8 mouse cellular contexts compared by ENCODE assay signal in genomic region chr12:25099563-25100408, GRCm38 (mm10). TPM values are rescaled to one million over a fixed set of nuclear protein-coding genes. Genes with fewer than 3 reads are reported as not detected.
DNase-seq lines count a peak whose midpoint lies in the region; ATAC-seq and TF ChIP-seq lines count a peak whose summit lies in the region.

No protein-coding gene starts in this region.

- no peaks in the 10 kb centered on the region for H3K4me1 ChIP-seq in heart, adult 2 months (ENCODE audit: control insufficient read depth, insufficient read depth, low read length)
- H3K4me1 ChIP-seq in kidney, adult 2 months (ENCODE audit: control insufficient read depth, insufficient read depth, low read length), result peaks cover 2% of the 10 kb centered on the region; the same call in 1 of the 2 replicates
- H3K4me1 ChIP-seq in lung, embryonic 14.5 days (ENCODE audit: insufficient read depth), result peaks cover 12% of the 10 kb centered on the region; the same call in 1 of the 2 replicates

- TF ChIP-seq EP300 in heart, adult 2 months (IDR thresholded peaks at IDR 0.05; ENCODE audit: insufficient read depth, low read depth, low read length), result no peak

- TF ChIP-seq POLR2A in heart, adult 2 months (IDR thresholded peaks at IDR 0.05; ENCODE audit: insufficient read depth, low read depth, low read length), result 0 out of 2 replicates have a peak, but pooled peaks have one; percentile 33
- TF ChIP-seq POLR2A in kidney, adult 2 months (IDR thresholded peaks at IDR 0.05; ENCODE audit: low read depth, low read length), result no peak

- H3K9me3 ChIP-seq in lung, embryonic 14.5 days (ENCODE audit: low read depth, low read length), result no peaks in the 10 kb centered on the region

- peak overlapping the region; percentile 69 for H3K4me2 ChIP-seq in lung, embryonic 14.5 days

- H3K36me3 ChIP-seq in heart, adult 2 months (ENCODE audit: control insufficient read depth, insufficient read depth, low read length), result no peaks in the 10 kb centered on the region
- no peaks in the 10 kb centered on the region for H3K36me3 ChIP-seq in kidney, adult 2 months (ENCODE audit: control insufficient read depth, insufficient read depth, low read length)
- H3K36me3 ChIP-seq in lung, embryonic 14.5 days (ENCODE audit: insufficient read depth), result no peaks in the 10 kb centered on the region

- H3K4me3 ChIP-seq in heart, adult 2 months, result peak overlapping the region; percentile 63
- peak overlapping the region; percentile 53 for H3K4me3 ChIP-seq in kidney, adult 2 months (ENCODE audit: insufficient read depth, low read depth, low read length)
- peak overlapping the region; percentile 76 for H3K4me3 ChIP-seq in lung, embryonic 14.5 days (ENCODE audit: low read depth, low read length)

- peak overlapping the region; percentile 98 for H3K27ac ChIP-seq in heart, adult 2 months
- H3K27ac ChIP-seq in kidney, adult 2 months (ENCODE audit: insufficient read depth, low read depth, low read length), result peak overlapping the region; percentile 92
- H3K27ac ChIP-seq in lung, embryonic 14.5 days (ENCODE audit: low read depth), result peak overlapping the region; percentile 99

- ATAC-seq in lung, embryonic 14.5 days (ENCODE audit: insufficient read depth), result peak; percentile 1; the same call in 1 of the 2 replicates
- ATAC-seq in monocyte, adult 5-6 weeks (replicated peaks; ENCODE audit: insufficient number of reproducible peaks, low FRiP score, low TSS enrichment, poor library complexity, severe bottlenecking), result no peak

- under 1% methylated on average over 38 of the region's 38 CpGs for WGBS in heart, adult 2 months
- WGBS in kidney, adult 2 months, result 2% methylated on average over 38 of the region's 38 CpGs
- WGBS in lung, embryonic 14.5 days, result under 1% methylated on average over 38 of the region's 38 CpGs

- no peaks in the 10 kb centered on the region for H3K27me3 ChIP-seq in heart, adult 2 months (ENCODE audit: control insufficient read depth, insufficient read depth, low read length)
- H3K27me3 ChIP-seq in kidney, adult 2 months (replicated peaks; ENCODE audit: control insufficient read depth, insufficient read depth, low read length), result no peaks in the 10 kb centered on the region
- no peaks in the 10 kb centered on the region for H3K27me3 ChIP-seq in lung, embryonic 14.5 days (ENCODE audit: insufficient read depth, low read length)

- peak; percentile 17 for DNase-seq in thymus, postnatal 0 days (ENCODE audit: low spot score)
- DNase-seq in thymus, adult 18-20 months, result no peak
- DNase-seq in cerebellum, postnatal 14 days, result peak; percentile 29 to 35
- DNase-seq in heart, adult 2 months, result peak; percentile 69 to 70
- peak; percentile 70 for DNase-seq in kidney, adult 2 months
- DNase-seq in lung, embryonic 14.5 days, result peak; percentile 88
- peak; percentile 42 for DNase-seq in retina, postnatal 1 day

- no peak for TF ChIP-seq CTCF in heart, adult 2 months (IDR thresholded peaks at IDR 0.05)
- TF ChIP-seq CTCF in kidney, adult 2 months (conservative IDR thresholded peaks at IDR 0.05; ENCODE audit: insufficient read depth, insufficient read length, low read depth, low read length), result no peak
- no peak for TF ChIP-seq CTCF in lung, embryonic 14.5 days (IDR thresholded peaks at IDR 0.05; ENCODE audit: low read depth)

- intact Hi-C loops in heart, adult 2 months (cut with DNase I), result loop anchor here (2.0 to 10.0 kb wide), 5 partner anchors 19 to 1345 kb away; partner anchors contain the start of gene Rnf144a

- H3K9ac ChIP-seq in heart, adult 2 months (ENCODE audit: low read depth, low read length), result peak overlapping the region; percentile 72
- H3K9ac ChIP-seq in lung, embryonic 14.5 days, result peak overlapping the region; percentile 75

- no peaks in the 10 kb centered on the region for H3K79me2 ChIP-seq in heart, adult 2 months (replicated peaks; ENCODE audit: control insufficient read depth, insufficient read depth, low read length)

RNA-seq across cellular contexts. Expression of gene Id2, which starts 2.8 kb away (rescaled TPM):
- 152 and 159 TPM in 2 replicates for polyA plus RNA-seq in thymus, postnatal 0 days (2015; fragmentation: Nextera tagmentation; extraction: Ambion mirVana)
- total RNA-seq in heart, adult 2 months (2021), result 10 to 100 TPM in 1 of 2 experiments, 1 to 10 TPM in 1; 9.3 to 11.9 TPM
- polyA plus RNA-seq in heart, adult 2 months (2012; rRNA removed), result 26.7 and 27.8 TPM in 2 replicates
- polyA plus RNA-seq in kidney, adult 2 months (2012; rRNA removed), result 476 and 599 TPM in 2 replicates
- 470 and 497 TPM in 2 replicates for polyA plus RNA-seq in lung, embryonic 14.5 days (2014; fragmentation: Nextera tagmentation; extraction: Ambion mirVana)
- total RNA-seq in monocyte, adult 5-6 weeks (2017), result 239 to 512 TPM (median 247 TPM) in 3 replicates

Comparison
In these comparisons a context has a peak if more than half of its experiments do, and no peak if none do; other contexts are left out.
1. DNase-seq: peak in thymus, postnatal 0 days (single experiment), cerebellum, postnatal 14 days (2 of 2), heart, adult 2 months (2 of 2), kidney, adult 2 months (single experiment), lung, embryonic 14.5 days (single experiment) and retina, postnatal 1 day (single experiment); none in thymus, adult 18-20 months (0 of 2).
2. Peak in every context shown above with its lines, with median percentiles within 50 percentile points of each other: H3K27ac ChIP-seq and H3K4me3 ChIP-seq.